Mouse (Mus musculus): ENCODE measurements around the gene Adamts18.

Gene Adamts18

DNA sequence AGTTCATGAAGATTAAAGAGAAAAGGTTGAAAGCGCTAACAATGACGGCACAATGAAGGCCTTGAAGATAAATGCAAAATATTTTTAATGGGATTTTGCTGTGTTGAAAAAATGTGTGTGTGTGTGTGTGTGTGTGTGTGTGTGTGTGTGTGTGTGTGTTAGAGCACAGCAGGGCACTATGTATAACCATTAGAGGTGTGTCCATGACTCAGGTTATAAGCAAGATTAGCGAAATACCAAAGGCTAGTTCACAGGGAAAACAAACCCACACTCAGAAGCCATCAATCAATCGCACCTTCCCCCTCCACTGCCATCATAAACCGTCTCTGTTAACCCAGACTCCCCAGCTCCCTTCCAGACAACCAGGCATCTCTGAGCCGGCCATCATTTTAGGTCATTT is 86.4 kb downstream of the Adamts18 start:
- DNase-seq (ENCODE audit: low read depth, low spot score), result no peak

DNA sequence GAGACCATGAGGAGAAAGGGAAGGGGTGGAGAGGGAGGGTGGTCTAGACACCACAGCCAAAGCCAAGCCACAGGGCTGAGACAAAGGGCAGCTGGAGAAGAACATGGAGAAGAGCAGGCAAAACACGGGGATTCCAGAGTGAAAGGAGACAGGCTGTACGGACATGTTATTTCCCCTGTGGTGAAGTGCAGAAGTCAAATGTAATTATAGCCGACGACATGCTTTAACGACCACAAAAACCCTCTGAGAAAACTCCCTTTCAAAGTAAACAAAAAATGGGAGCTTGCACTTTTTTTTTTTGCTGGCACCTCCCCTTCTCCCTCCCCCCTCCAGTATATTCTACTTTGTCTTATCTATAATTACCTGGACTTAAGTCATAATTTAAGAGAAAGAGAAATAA is 92.7 kb downstream of the Adamts18 start:
- no peak for DNase-seq (ENCODE audit: low read depth, low spot score)

DNA sequence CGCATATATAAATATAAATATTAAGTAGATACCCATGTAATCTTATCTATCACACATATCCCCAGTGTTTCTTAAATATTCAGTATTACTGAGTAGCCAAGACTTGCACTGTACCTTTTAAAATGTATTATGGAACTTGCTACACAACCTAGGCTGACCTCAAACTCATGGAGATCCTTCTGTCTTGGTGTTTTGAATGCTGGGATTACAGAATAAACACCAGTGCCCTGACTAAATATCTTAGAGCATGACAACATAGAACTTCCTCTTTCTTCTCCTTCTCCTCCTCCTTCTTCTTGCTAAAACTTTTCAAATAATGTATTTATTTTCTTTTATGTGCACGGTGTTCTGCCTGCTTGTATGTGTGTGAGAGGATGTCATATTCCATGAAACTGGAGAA is 95.4 kb downstream of the Adamts18 start:
- DNase-seq (ENCODE audit: low read depth, low spot score), result no peak

DNA sequence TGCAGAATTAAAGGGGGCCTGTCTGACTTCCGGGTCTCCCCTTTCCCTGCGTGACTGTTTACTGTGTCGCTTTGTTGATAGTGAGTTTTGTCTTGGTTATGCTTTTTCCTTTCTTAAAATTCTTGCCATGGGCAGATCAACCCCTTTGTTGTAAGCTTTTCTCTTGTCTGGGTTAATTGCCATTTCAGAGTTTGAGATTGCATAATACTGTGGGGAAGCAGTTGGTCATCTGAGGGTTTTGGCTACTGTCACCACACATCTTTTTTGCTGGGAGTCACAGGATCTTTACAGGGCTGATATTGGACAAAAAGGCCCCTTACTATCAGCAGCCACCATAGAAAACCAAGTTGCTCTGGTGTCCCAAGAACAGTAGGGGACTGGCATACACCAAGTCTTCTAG is 96.2 kb downstream of the Adamts18 start:
- no peak for DNase-seq (ENCODE audit: low read depth, low spot score)

DNA sequence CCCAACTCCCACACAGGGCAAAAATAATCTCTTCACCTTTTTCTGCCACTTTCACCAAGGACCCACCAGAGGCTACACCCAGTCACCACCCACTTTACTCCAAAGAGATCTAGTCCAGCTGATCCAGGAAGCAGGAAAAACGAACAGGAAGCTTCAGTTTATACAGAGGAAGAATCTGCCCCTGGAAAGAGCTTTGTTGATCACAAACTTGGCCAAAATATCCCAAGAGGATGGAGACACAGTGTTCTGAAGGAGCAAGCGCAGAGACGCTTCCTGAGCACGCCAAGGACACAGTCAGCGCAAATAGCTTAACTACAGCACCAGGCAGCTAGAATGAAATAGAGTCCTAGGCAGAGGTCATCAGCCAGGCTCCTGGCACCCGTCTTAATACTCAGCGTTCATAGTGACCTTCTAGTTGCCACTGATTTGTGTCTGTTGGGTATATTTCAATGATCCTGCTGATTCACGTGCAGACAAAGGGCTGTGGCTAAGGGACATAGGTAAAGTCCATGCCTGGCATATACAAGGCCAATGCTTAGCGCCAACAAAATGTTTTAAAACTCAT is 113.0 kb downstream of the Adamts18 start:
- DNase-seq (ENCODE audit: low read depth, low spot score), result no peak

DNA sequence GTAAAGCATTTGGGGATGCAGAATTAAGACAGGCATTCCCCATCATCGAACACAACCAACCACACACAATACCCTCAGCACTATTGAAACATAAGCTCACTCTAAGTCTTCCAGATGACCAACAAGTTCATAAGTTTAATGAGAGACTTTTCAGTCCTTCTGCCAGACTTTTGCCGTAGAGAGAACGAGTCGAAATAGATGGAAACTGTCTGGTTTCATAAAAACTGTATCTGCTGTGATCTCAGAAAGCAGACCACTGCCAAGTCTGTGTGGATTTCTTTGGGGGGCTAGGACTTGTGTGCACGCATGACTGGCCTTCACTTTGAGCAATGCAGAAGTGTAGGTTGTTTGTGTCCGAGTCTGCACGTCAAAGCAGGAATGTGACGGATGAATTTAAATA is 123.2 kb downstream of the Adamts18 start:
- DNase-seq (ENCODE audit: low read depth, low spot score), result no peak

DNA sequence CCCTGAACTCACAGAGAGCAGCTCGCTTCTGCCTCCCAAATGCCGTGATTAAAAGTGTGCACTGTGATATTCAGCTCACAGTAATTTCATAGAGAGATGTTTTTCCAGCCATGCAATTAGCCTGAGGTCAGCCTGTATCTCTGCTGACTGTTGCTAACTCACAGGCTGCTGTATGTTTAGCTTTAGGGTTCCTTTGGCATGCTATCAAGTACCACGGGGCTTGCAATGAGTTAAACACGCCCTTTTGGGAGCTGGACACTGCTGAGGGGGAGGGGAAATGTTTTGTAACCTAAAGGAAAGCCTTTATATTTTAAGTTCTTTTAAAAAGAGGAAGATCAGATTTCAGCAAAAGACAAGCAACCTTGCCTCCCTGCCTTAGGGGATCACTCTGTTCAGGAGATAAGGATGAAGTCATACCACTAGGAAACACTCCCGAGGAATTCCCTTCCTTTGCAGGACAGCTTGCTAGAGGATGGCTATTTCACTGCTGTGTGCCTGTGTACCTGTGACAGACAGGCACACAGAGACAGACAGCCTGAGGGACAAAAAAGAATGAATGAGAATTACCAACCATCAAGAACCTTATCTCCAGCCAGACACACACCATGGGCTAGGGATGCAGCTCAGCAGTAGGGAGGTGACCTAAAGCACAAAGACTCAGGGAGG is 124.5 kb downstream of the Adamts18 start:
- no peak for DNase-seq (ENCODE audit: low read depth, low spot score)

DNA sequence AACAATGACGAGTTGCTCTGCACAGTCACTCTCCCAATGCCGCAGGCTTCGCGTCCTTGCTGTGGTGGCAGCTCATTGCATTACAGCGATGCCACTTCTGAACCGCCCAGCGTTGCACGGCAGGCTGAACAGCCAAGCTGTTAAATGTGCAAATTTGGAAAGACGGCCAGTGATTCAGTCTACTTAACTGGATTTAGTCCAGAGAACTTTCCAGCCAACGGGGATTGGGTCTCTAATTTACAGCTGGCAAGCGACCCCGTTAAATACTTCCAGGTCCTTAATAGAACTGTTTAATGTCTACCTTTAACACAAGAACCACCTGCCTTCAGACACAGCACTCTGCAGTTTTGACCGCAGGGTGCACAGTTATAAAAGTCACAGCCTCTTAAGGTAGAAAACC is 127.1 kb downstream of the Adamts18 start:
- peak; percentile 79 for DNase-seq (ENCODE audit: low read depth, low spot score)

DNA sequence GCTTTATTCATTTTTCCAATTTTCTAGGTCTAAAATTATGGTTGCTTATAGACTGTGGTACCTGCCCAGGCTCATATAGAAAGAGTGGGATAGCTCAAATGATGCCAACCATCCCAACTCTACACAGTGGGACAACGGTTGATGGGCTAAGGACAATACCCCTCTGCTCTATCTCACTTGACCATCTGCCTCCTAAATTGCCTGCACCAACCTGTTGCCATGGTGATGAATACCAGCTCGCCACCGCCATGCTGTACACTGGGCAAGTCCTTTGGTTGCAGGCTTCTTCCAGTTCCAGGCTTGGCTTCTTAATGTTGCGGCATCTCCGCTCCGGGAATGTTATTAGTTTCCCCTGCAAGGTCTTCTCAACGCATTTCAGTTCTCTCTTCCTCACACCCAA is 143.6 kb downstream of the Adamts18 start:
- no peak for DNase-seq (ENCODE audit: low read depth, low spot score)

DNA sequence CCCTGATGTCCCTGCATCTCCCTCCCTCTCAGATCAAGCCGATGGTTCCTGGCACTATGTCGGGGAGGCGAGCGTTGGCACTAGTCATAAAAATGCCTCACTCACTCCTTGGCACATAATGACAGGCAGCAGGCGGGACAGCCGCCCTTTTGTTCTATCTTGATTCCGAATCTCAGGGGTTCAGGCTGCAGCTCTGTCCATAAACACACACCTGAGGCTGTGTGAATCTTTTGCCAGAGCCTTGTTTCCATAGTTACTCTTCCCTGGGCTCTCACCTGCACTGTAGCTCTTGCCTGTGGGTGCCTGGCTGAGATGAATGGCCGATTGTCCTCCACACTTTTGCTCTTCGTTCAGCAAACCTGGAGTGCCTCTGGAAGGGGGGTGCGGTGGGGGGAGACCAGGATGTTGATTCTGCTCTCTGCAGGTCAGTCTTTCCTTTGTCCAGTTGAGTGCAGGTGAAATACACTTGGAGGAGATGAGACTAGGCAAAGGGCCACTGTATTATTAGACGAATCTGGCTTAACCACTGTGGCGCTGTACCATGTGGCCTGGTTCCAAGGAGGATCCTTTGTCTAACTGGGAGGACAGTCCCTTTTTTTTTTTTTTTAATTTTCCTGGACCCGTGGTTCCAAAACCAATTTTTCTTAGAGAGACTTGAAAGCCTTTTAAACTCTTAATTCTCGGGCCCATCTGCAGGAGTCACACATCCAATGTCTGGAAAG is 156.8 kb downstream of the Adamts18 start:
- DNase-seq (ENCODE audit: low read depth, low spot score), result no peak

DNA sequence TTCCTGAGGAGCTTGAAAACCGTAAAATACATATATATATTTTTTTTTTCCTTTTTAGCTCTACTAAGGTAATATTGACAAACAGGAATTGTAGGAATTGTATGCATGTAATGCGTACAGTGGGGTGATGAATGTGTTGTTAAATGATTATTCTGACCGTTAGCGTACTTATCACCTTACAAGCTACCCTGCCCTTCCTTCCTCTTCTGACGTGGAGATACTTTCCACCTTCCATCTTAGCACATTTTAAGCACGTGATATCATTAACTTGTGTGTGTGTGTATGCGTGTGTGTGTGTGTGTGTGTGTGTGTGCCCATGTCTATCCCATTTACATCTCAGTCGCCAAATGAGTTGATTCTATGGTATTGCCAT is 160.0 kb downstream of the Adamts18 start:
- DNase-seq (ENCODE audit: low read depth, low spot score), result no peak

DNA sequence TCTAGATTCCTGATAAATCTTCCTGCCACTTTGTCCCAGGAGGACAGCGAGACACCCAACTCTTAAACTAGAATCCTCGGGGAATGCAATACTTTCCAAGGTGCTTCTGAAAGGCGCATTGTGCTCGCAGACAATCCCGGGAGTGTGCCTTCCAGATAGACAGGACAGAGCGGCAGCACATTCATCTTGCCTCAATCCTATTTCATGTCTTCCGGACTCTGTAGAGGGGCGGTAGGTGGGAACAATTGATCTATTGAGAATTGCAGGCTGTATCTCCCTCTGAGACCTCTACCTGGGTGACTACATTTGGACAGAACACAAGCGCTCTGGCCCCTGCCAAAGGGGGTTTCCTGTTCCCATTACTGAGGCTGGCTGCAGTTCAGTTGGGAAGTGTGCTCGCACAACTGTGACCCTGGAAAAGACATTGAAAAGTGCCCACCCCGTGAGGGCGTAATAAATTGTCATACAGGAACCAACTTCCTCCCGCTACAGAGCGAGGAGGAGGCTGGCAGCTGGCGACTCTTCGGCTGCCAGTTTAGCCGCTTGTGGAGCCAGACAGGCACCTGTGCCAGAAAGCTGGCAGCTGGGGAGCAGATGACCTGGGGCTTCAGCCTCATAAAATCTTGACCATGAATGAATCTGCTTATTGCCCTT is 160.5 kb downstream of the Adamts18 start:
- no peak for DNase-seq (ENCODE audit: low read depth, low spot score)

DNA sequence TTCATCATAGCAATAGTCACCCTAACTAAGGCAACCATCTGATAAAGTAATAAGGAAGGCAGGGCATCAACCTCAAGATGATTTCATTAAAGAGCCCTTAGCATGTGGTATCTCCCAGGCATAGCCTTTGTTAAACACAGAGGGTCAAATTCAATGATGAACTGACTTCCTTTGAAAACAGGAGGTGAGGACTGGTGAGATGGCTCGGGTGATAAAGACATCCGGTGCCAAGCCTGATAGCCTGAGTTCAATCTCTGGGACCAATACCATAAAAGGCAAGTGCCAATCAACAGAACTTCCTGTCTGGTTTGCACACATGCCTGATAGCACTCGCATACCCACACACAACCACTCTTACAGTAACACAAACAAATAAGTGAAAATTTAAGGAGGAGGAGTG is 169.2 kb downstream of the Adamts18 start:
- no peak for DNase-seq (ENCODE audit: low read depth, low spot score)

DNA sequence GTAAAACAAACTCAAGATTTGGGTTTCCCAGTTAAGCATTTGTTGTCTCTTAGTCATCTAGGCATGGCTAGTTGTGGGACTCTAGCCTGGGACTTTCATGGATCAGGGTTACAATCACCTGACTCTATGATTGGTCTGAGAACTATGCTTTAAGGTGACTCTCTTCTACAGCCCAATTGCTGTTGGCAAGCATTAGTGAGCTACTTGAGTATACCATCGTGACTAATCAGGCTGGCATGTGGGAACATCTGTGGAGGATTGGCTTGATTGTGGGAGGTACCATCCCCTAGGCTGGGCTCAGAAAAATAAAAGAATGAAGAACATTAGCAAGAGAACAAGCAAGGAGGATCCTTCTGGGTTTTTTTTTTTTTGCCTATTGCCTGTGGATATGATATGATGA is 171.7 kb downstream of the Adamts18 start:
- DNase-seq (ENCODE audit: low read depth, low spot score), result no peak

DNA sequence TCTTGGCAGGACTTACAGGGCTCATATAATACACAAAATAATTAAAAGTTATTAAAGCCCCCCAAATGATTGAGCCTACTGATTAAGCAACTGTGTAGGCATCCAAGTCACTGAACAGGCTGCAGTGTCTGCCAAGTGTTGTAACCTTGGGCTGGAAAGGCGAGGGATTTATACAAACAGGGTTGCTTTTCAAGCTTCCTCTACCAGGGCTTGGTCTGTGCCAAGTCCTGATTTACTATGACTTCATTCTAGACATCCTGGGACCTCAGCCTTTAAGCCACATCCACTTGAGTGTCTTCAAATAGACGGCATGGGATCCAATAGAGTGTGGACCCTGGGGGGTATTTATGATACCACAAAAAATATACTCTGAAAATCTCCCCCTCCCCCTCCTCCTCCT is 173.3 kb downstream of the Adamts18 start:
- DNase-seq (ENCODE audit: low read depth, low spot score), result no peak

DNA sequence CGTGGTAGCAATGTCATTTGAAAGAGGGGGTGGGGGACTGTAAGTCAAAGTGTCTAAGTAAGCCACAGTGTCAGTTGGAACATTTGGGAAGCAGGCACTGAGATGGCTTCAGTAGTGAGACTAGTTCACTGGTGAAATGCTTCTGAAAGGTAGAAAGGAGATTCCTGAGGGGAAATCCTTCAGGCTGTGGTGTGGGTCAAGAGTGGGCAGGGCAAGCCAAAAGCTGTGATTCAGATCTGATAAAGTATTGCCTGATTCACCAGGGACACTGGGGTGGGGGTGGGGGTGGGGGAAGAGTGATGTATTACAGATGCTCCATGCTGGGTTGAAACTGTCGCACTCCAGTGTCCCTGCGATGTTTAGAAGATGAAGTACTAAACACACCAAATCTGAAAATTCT is 173.9 kb downstream of the Adamts18 start:
- DNase-seq (ENCODE audit: low read depth, low spot score), result no peak

DNA sequence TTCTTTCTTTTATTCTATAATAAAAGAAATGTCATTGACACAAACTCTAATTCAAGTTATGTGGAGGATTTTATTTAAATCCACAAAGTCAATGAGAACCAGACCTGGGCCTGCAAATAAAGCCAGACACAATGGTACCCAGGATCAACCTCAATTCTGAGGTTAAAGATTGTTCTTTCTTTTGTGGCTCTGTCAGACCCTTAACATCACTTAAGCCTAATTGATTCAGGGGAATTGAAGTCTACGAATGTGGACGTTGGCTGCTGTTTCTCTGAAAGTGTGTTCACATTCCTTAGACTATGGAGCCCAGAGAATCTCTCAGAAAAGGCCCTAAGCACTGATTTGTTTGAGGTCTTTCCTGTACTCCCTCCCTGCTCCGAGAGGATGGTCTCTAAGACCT is 175.2 kb downstream of the Adamts18 start:
- DNase-seq (ENCODE audit: low read depth, low spot score), result no peak

DNA sequence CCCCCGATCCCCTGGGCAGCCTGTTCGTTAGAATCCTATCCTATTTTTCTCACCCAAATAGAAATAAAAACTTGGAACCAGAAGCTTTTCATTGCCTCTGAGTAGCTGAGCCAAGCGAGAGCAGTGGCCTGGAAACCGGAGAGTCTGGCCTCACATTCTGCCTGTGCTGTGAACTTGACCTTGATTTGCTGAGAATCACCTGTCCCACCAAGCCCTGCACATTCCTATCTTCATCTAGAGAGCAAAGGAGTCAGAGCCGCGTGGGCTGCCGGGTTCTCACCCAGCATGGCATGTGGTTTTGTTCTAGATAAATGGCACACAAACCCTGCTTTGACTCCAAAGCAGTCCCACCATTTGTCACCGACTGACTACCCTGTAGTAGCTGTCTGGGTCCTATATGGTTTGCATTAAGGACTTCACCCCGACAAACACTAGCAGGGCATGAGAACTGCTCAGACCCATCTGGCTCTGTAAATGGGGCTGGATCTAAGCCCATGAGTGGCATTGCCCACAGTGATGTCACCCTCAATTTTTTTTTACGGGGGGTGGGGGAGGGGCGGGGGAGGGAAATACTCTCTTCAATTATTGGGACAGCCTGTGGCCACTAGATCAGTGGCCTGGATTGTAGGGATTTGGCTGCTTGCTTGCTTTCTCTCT is 175.8 kb downstream of the Adamts18 start:
- no peak for DNase-seq (ENCODE audit: low read depth, low spot score)

DNA sequence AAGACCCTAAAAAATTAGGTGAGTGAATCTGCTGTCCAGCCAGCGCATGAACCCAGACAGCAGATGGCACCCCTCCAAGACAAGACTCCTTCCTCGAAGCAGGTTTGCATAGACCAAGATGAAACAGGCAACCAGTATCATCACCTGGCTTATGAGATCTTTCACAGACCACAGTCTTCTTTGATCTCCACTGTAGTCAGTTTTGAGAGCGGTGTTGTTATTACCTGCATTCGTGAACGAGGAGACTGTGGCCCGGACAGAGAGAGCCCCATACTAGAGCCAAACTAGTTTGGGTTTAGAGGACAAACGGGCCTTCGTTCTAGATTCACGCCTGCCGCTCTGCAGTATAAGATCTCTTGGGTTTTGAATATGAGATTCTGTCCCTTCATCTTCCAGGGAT is 178.6 kb downstream of the Adamts18 start:
- no peak for DNase-seq (ENCODE audit: low read depth, low spot score)

DNA sequence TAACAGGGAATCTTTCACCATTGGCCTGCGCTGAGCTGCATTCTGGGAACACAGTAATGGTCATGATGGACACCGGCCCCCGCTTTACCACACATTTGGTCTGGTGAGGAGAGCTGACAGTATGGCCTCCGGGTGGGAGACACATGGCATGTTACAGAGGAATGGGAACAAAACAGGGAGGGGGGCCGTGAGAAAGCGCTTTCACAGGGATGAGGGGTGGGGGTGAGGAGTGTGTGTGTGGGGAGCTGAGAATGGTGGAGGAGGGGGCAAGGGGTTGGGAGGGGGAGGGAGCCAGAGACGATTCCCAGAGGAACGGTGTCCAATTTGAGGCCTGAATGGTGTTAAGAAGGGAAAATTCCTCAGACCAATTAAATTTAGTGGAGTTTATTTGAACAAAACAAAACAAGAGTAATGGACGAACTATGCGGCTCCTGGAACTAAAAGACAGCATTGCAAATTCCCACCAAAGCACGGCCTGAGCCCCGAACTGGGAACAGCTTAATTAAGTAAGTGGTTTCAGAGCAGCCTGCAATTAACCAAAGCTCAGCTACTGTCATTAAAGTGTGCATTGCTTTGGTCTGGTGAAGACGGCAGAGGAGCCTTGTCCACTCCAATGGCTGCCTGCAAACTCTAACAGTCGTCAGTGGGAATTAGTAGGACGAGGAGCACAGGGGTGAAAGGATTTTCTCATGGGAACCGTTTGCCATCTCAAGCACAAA is 181.7 kb downstream of the Adamts18 start:
- no peak for DNase-seq (ENCODE audit: low read depth, low spot score)

DNA sequence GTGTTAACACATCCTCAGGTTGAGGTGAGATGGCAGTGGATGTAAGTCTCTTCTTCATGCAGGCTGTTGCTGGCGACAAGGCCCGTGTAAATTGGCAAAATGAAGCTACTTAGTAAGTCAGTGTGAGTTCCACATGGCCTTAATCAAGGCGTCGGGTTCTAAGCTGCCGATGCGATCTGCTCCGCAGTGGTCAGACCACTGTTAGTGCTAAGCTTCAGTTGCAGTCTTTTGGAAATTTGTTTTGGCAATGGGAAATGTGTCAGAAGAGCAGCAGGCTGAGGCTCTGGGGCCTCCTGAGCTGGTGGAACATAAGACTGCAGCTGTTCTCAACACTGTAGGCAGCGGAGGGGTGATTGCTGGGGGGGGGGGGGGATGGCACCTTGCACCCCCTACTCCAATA is 182.6 kb downstream of the Adamts18 start:
- no peak for DNase-seq (ENCODE audit: low read depth, low spot score)

DNA sequence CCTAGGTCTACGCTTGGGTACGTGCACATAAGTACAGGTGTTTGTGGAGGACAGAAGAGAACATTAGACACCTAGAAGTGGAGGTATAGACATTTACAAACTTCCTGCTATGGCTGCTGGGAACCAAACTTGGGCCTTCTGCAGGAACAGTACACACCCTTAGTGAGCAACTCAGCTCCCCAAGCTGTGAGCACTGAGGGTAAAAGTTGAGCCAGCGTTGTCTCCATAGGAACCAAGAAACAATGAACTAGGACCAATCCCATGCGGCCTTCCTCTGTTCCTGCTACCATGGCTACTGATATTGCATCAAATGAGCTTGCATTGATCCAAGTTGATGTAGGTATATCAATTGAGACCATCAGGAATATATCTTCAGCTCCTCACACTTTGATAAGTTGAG is 183.5 kb downstream of the Adamts18 start:
- no peak for DNase-seq (ENCODE audit: low read depth, low spot score)
